In the genomic region with DNA sequence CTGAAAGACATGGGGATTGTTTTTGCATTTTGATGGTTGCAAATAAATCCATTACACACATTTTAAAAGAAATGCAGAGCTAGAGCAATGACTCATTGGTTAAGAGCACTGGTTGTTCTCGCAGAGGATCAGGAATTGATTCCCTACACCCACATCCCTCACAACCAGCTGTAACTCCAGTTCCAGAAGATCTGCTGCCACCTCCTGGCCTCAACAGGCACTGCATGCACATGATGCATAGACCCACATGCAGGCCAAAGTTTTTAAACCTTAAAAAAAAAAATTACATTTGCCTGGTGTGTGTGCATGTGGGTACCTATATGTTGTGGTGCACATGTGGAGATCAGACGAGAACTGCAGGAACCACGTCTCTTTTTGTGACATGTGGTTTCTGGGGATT, we compare ENCODE assay signal across 8 mouse cellular contexts. TPM values are rescaled to one million over a fixed set of nuclear protein-coding genes. Genes with fewer than 3 reads are reported as not detected.
A peak's percentile ranks its signal among the peaks of the same experiment; 100 is the strongest.
DNase-seq lines count a peak whose midpoint lies in the region; ATAC-seq and TF ChIP-seq lines count a peak whose summit lies in the region.
"Had no signal": no experiment of that assay in that cellular context is flagged by ENCODE, and none has a peak within 500 bp of the region (broad histone marks: within the 10 kb centered on the region; RNA-seq: fewer than 3 reads in every experiment).

No protein-coding gene starts in this region.

- no peaks in the 10 kb centered on the region for H3K4me1 ChIP-seq in kidney, adult 2 months (ENCODE audit: control insufficient read depth, insufficient read depth, low read length)
- no peaks in the 10 kb centered on the region for H3K4me1 ChIP-seq in kidney, embryonic 15.5 days
- H3K4me1 ChIP-seq in E14TG2a.4 (replicated peaks; ENCODE audit: low read depth, low read length), result peaks cover 25% of the 10 kb centered on the region

- DNase-seq in kidney, adult 2 months, result peak; percentile 52
- no peak for DNase-seq in Patski (ENCODE audit: low read depth, low spot score)
- peak; percentile 21 for DNase-seq in mesoderm, embryonic 11.5 days (ENCODE audit: low read depth, low spot score)
- peak; percentile 82 for DNase-seq in thymus, postnatal 4 days

- peak; percentile 86 for TF ChIP-seq CTCF in kidney, adult 2 months (conservative IDR thresholded peaks at IDR 0.05; ENCODE audit: insufficient read depth, insufficient read length, low read depth, low read length)
- peak; percentile 89 for TF ChIP-seq CTCF in E14TG2a.4 (conservative IDR thresholded peaks at IDR 0.05; ENCODE audit: low read length)
- peak; percentile 88 for TF ChIP-seq CTCF in Patski (IDR thresholded peaks at IDR 0.05)

- in situ Hi-C loops in Patski (cut with MboI; ENCODE audit: low pct_unique_long_range_greater_than_20kb), result no loop called here

- H3K4me2 ChIP-seq in kidney, embryonic 15.5 days, result no peak overlapping the region

- H3K9me3 ChIP-seq in kidney, embryonic 15.5 days (replicated peaks), result 0 out of 2 replicates have a peak, but pooled peaks cover 4% of the 10 kb centered on the region
- H3K9me3 ChIP-seq in E14TG2a.4 (ENCODE audit: low read length), result no peaks in the 10 kb centered on the region

- H3K4me3 ChIP-seq in kidney, adult 2 months (ENCODE audit: insufficient read depth, low read depth, low read length), result no peak overlapping the region
- no peak overlapping the region for H3K4me3 ChIP-seq in kidney, embryonic 15.5 days (replicated peaks)
- no peak overlapping the region for H3K4me3 ChIP-seq in E14TG2a.4 (replicated peaks; ENCODE audit: low read length)

- no peak for TF ChIP-seq POLR2A in kidney, adult 2 months (IDR thresholded peaks at IDR 0.05; ENCODE audit: low read depth, low read length)

- H3K9ac ChIP-seq in kidney, embryonic 15.5 days, result no peak overlapping the region

- no peaks in the 10 kb centered on the region for H3K36me3 ChIP-seq in kidney, adult 2 months (ENCODE audit: control insufficient read depth, insufficient read depth, low read length)
- H3K36me3 ChIP-seq in kidney, embryonic 15.5 days, result no peaks in the 10 kb centered on the region
- no peaks in the 10 kb centered on the region for H3K36me3 ChIP-seq in E14TG2a.4 (ENCODE audit: insufficient read depth, low read length)

- CTCF ChIA-PET in Patski (lab: Charles Lee), result interaction anchor here (1.2 to 1.8 kb wide), 2 partner anchors 53 to 55 kb away, joined by 3 to 5 read pairs; no protein-coding TSS in a partner anchor

- no peak overlapping the region for H3K27ac ChIP-seq in kidney, adult 2 months (ENCODE audit: insufficient read depth, low read depth, low read length)
- no peak overlapping the region for H3K27ac ChIP-seq in kidney, embryonic 15.5 days

- 81% methylated on average over 3 of the region's 3 CpGs for WGBS in kidney, adult 2 months
- WGBS in kidney, embryonic 15.5 days, result 84% methylated on average over 3 of the region's 3 CpGs

- no peak for ATAC-seq in kidney, embryonic 15.5 days (replicated peaks; ENCODE audit: low FRiP score)
- ATAC-seq in Patski, result no peak
- peak; percentile 70 for ATAC-seq in erythroid progenitor cell, adult 5-6 weeks (replicated peaks; ENCODE audit: low FRiP score, poor library complexity, severe bottlenecking)

- POLR2A ChIA-PET in Patski (lab: Charles Lee), result no interaction called here

- no peaks in the 10 kb centered on the region for H3K27me3 ChIP-seq in kidney, adult 2 months (replicated peaks; ENCODE audit: control insufficient read depth, insufficient read depth, low read length)
- H3K27me3 ChIP-seq in kidney, embryonic 15.5 days, result no peaks in the 10 kb centered on the region
- H3K27me3 ChIP-seq in E14TG2a.4 (ENCODE audit: insufficient read depth, low read length), result peaks cover 5% of the 10 kb centered on the region; the same call in 1 of the 2 replicates
- H3K27me3 ChIP-seq in Patski, result peaks cover 6% of the 10 kb centered on the region

RNA-seq across cellular contexts. Expression of a gene that starts 17.7 kb away (rescaled TPM):
- 0.27 and 0.41 TPM in 2 replicates for polyA plus RNA-seq in kidney, adult 2 months (2012; rRNA removed)
- polyA plus RNA-seq in kidney, embryonic 15.5 days (2015; fragmentation: Nextera tagmentation; extraction: Ambion mirVana), result 0.18 and 0.28 TPM in 2 replicates
- not detected for polyA plus RNA-seq in Patski (2021)
- not detected in 2 replicates for total RNA-seq in erythroid progenitor cell, adult 5-6 weeks (2015; ENCODE audit: low replicate concordance)
- total RNA-seq in erythroid progenitor cell, adult 5-6 weeks (2017; ENCODE audit: low replicate concordance), result not detected in 2 replicates
- polyA plus RNA-seq: heart, embryonic 14.5 days had no signal

RNA-seq across cellular contexts. Expression of a gene that starts 20.0 kb away (rescaled TPM):
- polyA plus RNA-seq in kidney, adult 2 months (2012; rRNA removed), result 5.0 and 6.2 TPM in 2 replicates
- 0.27 and 0.31 TPM in 2 replicates for polyA plus RNA-seq in kidney, embryonic 15.5 days (2015; fragmentation: Nextera tagmentation; extraction: Ambion mirVana)
- polyA plus RNA-seq in Patski (2021), result not detected
- 4.2 and 5.0 TPM in 2 replicates for total RNA-seq in erythroid progenitor cell, adult 5-6 weeks (2015; ENCODE audit: low replicate concordance)
- total RNA-seq in erythroid progenitor cell, adult 5-6 weeks (2017; ENCODE audit: low replicate concordance), result 8.0 and 12.5 TPM in 2 replicates

RNA-seq across cellular contexts. Expression of a gene that starts 45.9 kb away (rescaled TPM):
- 3.1 and 4.0 TPM in 2 replicates for polyA plus RNA-seq in kidney, adult 2 months (2012; rRNA removed)
- 1.8 TPM in 1 of 2 replicates, not detected in the other for polyA plus RNA-seq in kidney, embryonic 15.5 days (2015; fragmentation: Nextera tagmentation; extraction: Ambion mirVana)
- not detected for polyA plus RNA-seq in Patski (2021)
- 1.3 and 11.2 TPM in 2 replicates for total RNA-seq in erythroid progenitor cell, adult 5-6 weeks (2015; ENCODE audit: low replicate concordance)
- total RNA-seq in erythroid progenitor cell, adult 5-6 weeks (2017; ENCODE audit: low replicate concordance), result 0.77 and 2.6 TPM in 2 replicates

RNA-seq across cellular contexts. Expression of a gene that starts 56.3 kb away (rescaled TPM):
- polyA plus RNA-seq in kidney, adult 2 months (2012; rRNA removed), result 0.25 and 0.41 TPM in 2 replicates
- polyA plus RNA-seq in kidney, embryonic 15.5 days (2015; fragmentation: Nextera tagmentation; extraction: Ambion mirVana), result 1.3 and 2.3 TPM in 2 replicates
- polyA plus RNA-seq in Patski (2021), result not detected
- total RNA-seq in erythroid progenitor cell, adult 5-6 weeks (2015; ENCODE audit: low replicate concordance), result not detected in 2 replicates
- not detected in 2 replicates for total RNA-seq in erythroid progenitor cell, adult 5-6 weeks (2017; ENCODE audit: low replicate concordance)
- polyA plus RNA-seq: heart, embryonic 14.5 days had no signal
